Mouse (Mus musculus): ENCODE results near the gene Pygo2. TPM values are rescaled to one million over a fixed set of nuclear protein-coding genes. Genes with fewer than 3 reads are reported as not detected.

Gene Pygo2
- polyA plus RNA-seq, 1 experiment from 2014 or later = 55.8 TPM

DNA sequence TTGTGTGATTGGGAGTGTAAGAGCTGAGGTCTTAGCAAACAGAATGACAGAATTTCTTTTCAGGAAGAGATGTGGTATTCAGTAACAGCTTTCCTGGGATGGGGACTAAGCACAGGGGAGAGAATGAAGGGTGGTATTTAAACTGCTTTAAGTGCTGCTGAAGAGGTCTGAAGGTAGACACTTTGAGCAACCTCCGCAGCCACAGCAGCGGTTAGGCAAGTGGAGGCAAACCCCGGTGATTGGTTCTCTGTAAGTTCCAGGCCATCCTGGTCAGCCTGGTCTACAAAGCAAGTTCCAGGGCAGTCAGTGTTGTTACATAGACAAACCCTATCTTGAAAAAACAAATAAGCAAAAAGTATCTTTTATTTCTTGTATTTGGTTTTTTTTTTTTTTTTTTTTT lies 10.0 kb upstream of the Pygo2 start:
- 14% methylated on average over 3 of the region's 3 CpGs for whole genome bisulfite sequencing
- H3K27ac ChIP-seq (replicated peaks; ENCODE audit: low read depth, low read length) = peak overlapping the region; percentile 81
- H3K36me3 ChIP-seq (replicated peaks; ENCODE audit: control insufficient read depth, insufficient read depth, low read depth, low read length) = peaks cover 11% of the 10 kb centered on the region
- H3K4me2 ChIP-seq (ENCODE audit: low read depth, low read length) = peak overlapping the region; percentile 79
- peaks cover 5% of the 10 kb centered on the region for H3K4me1 ChIP-seq (ENCODE audit: control insufficient read depth, insufficient read depth, low read length)
- H3K4me3 ChIP-seq (ENCODE audit: low read depth, low read length) = peak overlapping the region; percentile 62
- no peak for DNase-seq (ENCODE audit: low spot score)
- ATAC-seq (replicated peaks; ENCODE audit: insufficient number of reproducible peaks, low FRiP score, low TSS enrichment, low read depth) = no peak
- H3K9me3 ChIP-seq (replicated peaks; ENCODE audit: control insufficient read depth, low read length) = no peaks in the 10 kb centered on the region
- H3K27me3 ChIP-seq (ENCODE audit: control insufficient read depth, insufficient read depth, low read length) = no peaks in the 10 kb centered on the region
- H3K9ac ChIP-seq (replicated peaks; ENCODE audit: low read length) = peak overlapping the region; percentile 70

- Histone ChIP-seq H3K4me2 (ENCODE audit: low read depth, low read length) (no peak overlapping the region), H3K9ac (replicated peaks; ENCODE audit: low read length) (no peak overlapping the region), H3K36me3 (replicated peaks; ENCODE audit: control insufficient read depth, insufficient read depth, low read depth, low read length) (peaks cover 10% of the 10 kb centered on the region), H3K4me1 (ENCODE audit: control insufficient read depth, insufficient read depth, low read length) (peaks cover 5% of the 10 kb centered on the region), H3K27me3 (ENCODE audit: control insufficient read depth, insufficient read depth, low read length) (no peaks in the 10 kb centered on the region), H3K27ac (replicated peaks; ENCODE audit: low read depth, low read length) (peak overlapping the region; percentile 53), H3K4me3 (ENCODE audit: low read depth, low read length) (no peak overlapping the region), H3K9me3 (replicated peaks; ENCODE audit: control insufficient read depth, low read length) (no peaks in the 10 kb centered on the region)
- DNase-seq (ENCODE audit: low spot score) (no peak), ATAC-seq (replicated peaks; ENCODE audit: insufficient number of reproducible peaks, low FRiP score, low TSS enrichment, low read depth) (no peak)
- 61% methylated on average over 2 of the region's 2 CpGs for WGBS
These were observed 9.6 kb upstream of the Pygo2 start for GRCm38 (mm10) chr3:89420421-89420820.

GRCm38 (mm10) chr3:89421002-89421774 lies 8.8 kb upstream of the Pygo2 start:
- peak overlapping the region; percentile 41 for H3K4me3 ChIP-seq (ENCODE audit: low read depth, low read length)
- H3K36me3 ChIP-seq (replicated peaks; ENCODE audit: control insufficient read depth, insufficient read depth, low read depth, low read length) = peaks cover 6% of the 10 kb centered on the region
- WGBS = 2% methylated on average over 11 of the region's 11 CpGs
- peaks cover 5% of the 10 kb centered on the region for H3K4me1 ChIP-seq (ENCODE audit: control insufficient read depth, insufficient read depth, low read length)
- DNase-seq (ENCODE audit: low spot score) = peak; percentile 85
- peak overlapping the region; percentile 77 for H3K4me2 ChIP-seq (ENCODE audit: low read depth, low read length)
- H3K9ac ChIP-seq (replicated peaks; ENCODE audit: low read length) = peak overlapping the region; percentile 51
- peak; percentile 72 for ATAC-seq (replicated peaks; ENCODE audit: insufficient number of reproducible peaks, low FRiP score, low TSS enrichment, low read depth)
- H3K27ac ChIP-seq (replicated peaks; ENCODE audit: low read depth, low read length) = peak overlapping the region; percentile 60
- no peaks in the 10 kb centered on the region for H3K27me3 ChIP-seq (ENCODE audit: control insufficient read depth, insufficient read depth, low read length)
- no peaks in the 10 kb centered on the region for H3K9me3 ChIP-seq (replicated peaks; ENCODE audit: control insufficient read depth, low read length)

GRCm38 (mm10) chr3:89421810-89422473 lies 8.1 kb upstream of the Pygo2 start:
- WGBS = 4% methylated on average over 22 of the region's 22 CpGs
- peaks cover 6% of the 10 kb centered on the region; the same call in 1 of the 2 replicates for H3K36me3 ChIP-seq (replicated peaks; ENCODE audit: control insufficient read depth, insufficient read depth, low read depth, low read length)
- peak overlapping the region; percentile 77 for H3K4me2 ChIP-seq (ENCODE audit: low read depth, low read length)
- peak overlapping the region; percentile 51 for H3K9ac ChIP-seq (replicated peaks; ENCODE audit: low read length)
- H3K4me3 ChIP-seq (ENCODE audit: low read depth, low read length) = peak overlapping the region; percentile 41
- ATAC-seq (replicated peaks; ENCODE audit: insufficient number of reproducible peaks, low FRiP score, low TSS enrichment, low read depth) = no peak
- peaks cover 3% of the 10 kb centered on the region; the same call in 1 of the 2 replicates for H3K4me1 ChIP-seq (ENCODE audit: control insufficient read depth, insufficient read depth, low read length)
- no peak for DNase-seq (ENCODE audit: low spot score)
- no peaks in the 10 kb centered on the region for H3K9me3 ChIP-seq (replicated peaks; ENCODE audit: control insufficient read depth, low read length)
- no peaks in the 10 kb centered on the region for H3K27me3 ChIP-seq (ENCODE audit: control insufficient read depth, insufficient read depth, low read length)
- H3K27ac ChIP-seq (replicated peaks; ENCODE audit: low read depth, low read length) = peak overlapping the region; percentile 60; the same call in 1 of the 2 replicates

GRCm38 (mm10) chr3:89422556-89423205 lies 7.3 kb upstream of the Pygo2 start:
- WGBS = 73% methylated on average over 6 of the region's 6 CpGs
- Histone ChIP-seq H3K4me1 (ENCODE audit: control insufficient read depth, insufficient read depth, low read length) (peaks cover 3% of the 10 kb centered on the region; the same call in 1 of the 2 replicates), H3K27ac (replicated peaks; ENCODE audit: low read depth, low read length) (0 out of 2 replicates have a peak overlapping the region, but pooled peaks have one; percentile 60), H3K9ac (replicated peaks; ENCODE audit: low read length) (peak overlapping the region; percentile 51; the same call in 1 of the 2 replicates), H3K4me2 (ENCODE audit: low read depth, low read length) (peak overlapping the region; percentile 77), H3K4me3 (ENCODE audit: low read depth, low read length) (peak overlapping the region; percentile 41), H3K9me3 (replicated peaks; ENCODE audit: control insufficient read depth, low read length) (no peaks in the 10 kb centered on the region), H3K27me3 (ENCODE audit: control insufficient read depth, insufficient read depth, low read length) (no peaks in the 10 kb centered on the region), H3K36me3 (replicated peaks; ENCODE audit: control insufficient read depth, insufficient read depth, low read depth, low read length) (peaks cover 6% of the 10 kb centered on the region; the same call in 1 of the 2 replicates)
- no peak for DNase-seq (ENCODE audit: low spot score)
- no peak for ATAC-seq (replicated peaks; ENCODE audit: insufficient number of reproducible peaks, low FRiP score, low TSS enrichment, low read depth)

- Histone ChIP-seq H3K4me1 (ENCODE audit: control insufficient read depth, insufficient read depth, low read length) (peaks cover 3% of the 10 kb centered on the region; the same call in 1 of the 2 replicates), H3K9ac (replicated peaks; ENCODE audit: low read length) (no peak overlapping the region; the same call in 1 of the 2 replicates), H3K27ac (replicated peaks; ENCODE audit: low read depth, low read length) (no peak overlapping the region), H3K9me3 (replicated peaks; ENCODE audit: control insufficient read depth, low read length) (no peaks in the 10 kb centered on the region), H3K27me3 (ENCODE audit: control insufficient read depth, insufficient read depth, low read length) (no peaks in the 10 kb centered on the region), H3K4me3 (ENCODE audit: low read depth, low read length) (no peak overlapping the region), H3K4me2 (ENCODE audit: low read depth, low read length) (no peak overlapping the region), H3K36me3 (replicated peaks; ENCODE audit: control insufficient read depth, insufficient read depth, low read depth, low read length) (peaks cover 6% of the 10 kb centered on the region; the same call in 1 of the 2 replicates)
- 84% methylated on average over 5 of the region's 5 CpGs for WGBS
- DNase-seq (ENCODE audit: low spot score) = no peak
- no peak for ATAC-seq (replicated peaks; ENCODE audit: insufficient number of reproducible peaks, low FRiP score, low TSS enrichment, low read depth)
These were observed 5.4 kb upstream of the Pygo2 start for GRCm38 (mm10) chr3:89424416-89425140.

DNA sequence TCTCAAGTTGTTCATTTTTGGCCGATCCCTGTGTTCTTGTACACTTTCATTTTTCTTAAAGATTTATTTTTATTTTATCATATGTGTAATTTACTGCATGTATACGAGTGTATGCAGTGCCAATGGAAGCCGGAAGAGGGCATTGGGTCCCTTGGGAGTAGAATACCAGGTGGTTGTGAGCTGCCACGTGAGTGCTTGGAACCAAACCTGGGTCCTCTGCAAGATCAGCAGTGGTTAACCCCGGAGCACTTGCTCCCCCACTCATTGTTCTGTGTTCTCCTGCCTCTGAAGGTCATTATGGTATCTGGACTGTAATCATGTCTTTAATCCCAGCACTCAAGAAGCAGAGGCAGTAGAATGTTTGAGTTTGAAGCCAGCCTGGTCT lies 4.9 kb upstream of the Pygo2 start:
- no peaks in the 10 kb centered on the region for H3K27me3 ChIP-seq (ENCODE audit: control insufficient read depth, insufficient read depth, low read length)
- no peaks in the 10 kb centered on the region for H3K9me3 ChIP-seq (replicated peaks; ENCODE audit: control insufficient read depth, low read length)
- H3K27ac ChIP-seq (replicated peaks; ENCODE audit: low read depth, low read length) = no peak overlapping the region
- peaks cover 3% of the 10 kb centered on the region; the same call in 1 of the 2 replicates for H3K4me1 ChIP-seq (ENCODE audit: control insufficient read depth, insufficient read depth, low read length)
- DNase-seq (ENCODE audit: low spot score) (no peak), ATAC-seq (replicated peaks; ENCODE audit: insufficient number of reproducible peaks, low FRiP score, low TSS enrichment, low read depth) (no peak)
- H3K9ac ChIP-seq (replicated peaks; ENCODE audit: low read length) = no peak overlapping the region
- no peak overlapping the region for H3K4me2 ChIP-seq (ENCODE audit: low read depth, low read length)
- no peak overlapping the region for H3K4me3 ChIP-seq (ENCODE audit: low read depth, low read length)
- H3K36me3 ChIP-seq (replicated peaks; ENCODE audit: control insufficient read depth, insufficient read depth, low read depth, low read length) = peaks cover 6% of the 10 kb centered on the region; the same call in 1 of the 2 replicates
- 87% methylated on average over 5 of the region's 5 CpGs for WGBS

Measured in embryonic facial prominence, embryonic 11.5 days (tissue).